Mouse (Mus musculus): ENCODE data around the gene Kit. TPM values are rescaled to one million over a fixed set of nuclear protein-coding genes. Genes with fewer than 3 reads are reported as not detected.

The Kit gene
- polyA plus RNA-seq, 1 experiment from 2014 or later: 22.2 TPM

GRCm38 (mm10) chr5:75623007-75623406, 48.3 kb downstream of the Kit start:
- H3K36me3 ChIP-seq: 0 out of 2 replicates have a peak, but pooled peaks cover 2% of the 10 kb centered on the region
- WGBS: 89% methylated on average over 11 of the region's 11 CpGs

DNA sequence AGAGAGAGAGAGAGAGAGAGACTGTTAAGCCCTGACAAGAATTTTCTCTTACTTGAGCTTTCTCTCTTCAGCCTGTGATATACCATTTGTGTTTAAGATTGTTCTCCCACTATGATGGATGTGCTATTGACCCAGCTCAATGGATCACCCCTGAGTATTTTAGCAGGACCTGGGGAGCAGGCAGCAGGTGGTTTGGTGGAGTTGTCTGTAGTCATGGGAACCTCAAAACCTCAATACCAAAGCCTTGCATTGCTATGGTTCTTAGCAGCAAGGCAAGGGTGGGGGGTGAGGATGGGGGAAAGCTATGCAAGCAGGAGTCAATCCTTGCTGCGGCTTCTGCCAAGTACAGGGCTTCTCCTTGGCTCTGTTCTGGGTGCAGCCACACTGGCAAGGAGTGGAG, 48.8 kb downstream of the Kit start:
- Histone ChIP-seq H3K27ac (no peak overlapping the region), H3K4me2 (no peak overlapping the region), H3K4me1 (no peaks in the 10 kb centered on the region), H3K27me3 (no peaks in the 10 kb centered on the region), H3K9me3 (no peaks in the 10 kb centered on the region), H3K9ac (no peak overlapping the region), H3K36me3 (0 out of 2 replicates have a peak, but pooled peaks cover 2% of the 10 kb centered on the region), H3K4me3 (no peak overlapping the region)
- 91% methylated on average over 1 of the region's 1 CpGs for WGBS
- ATAC-seq (ENCODE audit: insufficient number of reproducible peaks, low FRiP score, low TSS enrichment, low read depth): no peak

More at GRCm38 (mm10) chr5:75623007-75623406, 48.3 kb downstream of the Kit start:
- ATAC-seq (ENCODE audit: insufficient number of reproducible peaks, low FRiP score, low TSS enrichment, low read depth): no peak
- H3K9me3 ChIP-seq: no peaks in the 10 kb centered on the region
- H3K27ac ChIP-seq: no peak overlapping the region
- no peak overlapping the region for H3K9ac ChIP-seq
- H3K27me3 ChIP-seq: no peaks in the 10 kb centered on the region
- no peaks in the 10 kb centered on the region for H3K4me1 ChIP-seq
- no peak overlapping the region for H3K4me2 ChIP-seq
- H3K4me3 ChIP-seq: no peak overlapping the region

DNA sequence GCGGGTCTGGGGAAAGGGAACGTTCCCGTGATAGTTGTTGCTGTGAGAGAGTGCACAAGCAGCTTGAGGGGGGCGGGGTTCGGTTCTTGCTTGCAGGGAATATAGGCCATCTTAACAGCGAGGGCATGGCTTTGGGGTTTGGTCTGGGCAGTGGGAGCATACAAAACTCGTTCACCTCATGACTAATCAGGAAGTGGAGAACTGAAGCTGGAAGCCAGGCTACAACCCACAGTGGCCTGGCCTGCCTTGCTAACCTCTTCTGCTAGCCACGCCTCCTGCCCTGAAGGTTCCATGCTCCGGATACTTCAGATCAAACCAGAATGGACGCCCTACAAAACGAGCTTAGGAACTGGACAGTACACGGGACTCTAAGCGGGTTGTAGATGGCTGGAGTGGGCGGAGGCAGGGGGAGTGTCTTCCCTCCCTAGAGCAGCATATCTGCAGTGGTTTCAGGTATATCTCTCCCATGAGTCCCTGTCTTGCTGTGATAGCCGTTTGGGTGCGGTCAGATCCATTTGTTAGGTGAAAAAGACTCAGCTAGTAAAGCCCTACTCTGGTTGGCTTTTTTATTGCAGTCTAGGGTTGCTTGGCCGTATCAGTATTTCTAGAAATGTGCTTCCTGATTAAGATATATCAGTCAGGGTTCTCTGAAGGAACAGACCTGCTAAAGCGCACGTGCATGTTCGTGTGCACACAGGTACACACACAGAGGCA, 49.4 kb downstream of the Kit start:
- Histone ChIP-seq H3K9me3 (no peaks in the 10 kb centered on the region), H3K4me3 (no peak overlapping the region), H3K27ac (no peak overlapping the region), H3K4me2 (no peak overlapping the region), H3K9ac (no peak overlapping the region), H3K27me3 (no peaks in the 10 kb centered on the region), H3K4me1 (no peaks in the 10 kb centered on the region), H3K36me3 (0 out of 2 replicates have a peak, but pooled peaks cover 2% of the 10 kb centered on the region)
- 84% methylated on average over 20 of the region's 20 CpGs for WGBS
- no peak for ATAC-seq (ENCODE audit: insufficient number of reproducible peaks, low FRiP score, low TSS enrichment, low read depth)

GRCm38 (mm10) chr5:75625059-75625458, 50.3 kb downstream of the Kit start:
- H3K27ac ChIP-seq: no peak overlapping the region
- no peak for ATAC-seq (ENCODE audit: insufficient number of reproducible peaks, low FRiP score, low TSS enrichment, low read depth)
- no peaks in the 10 kb centered on the region for H3K27me3 ChIP-seq
- H3K4me1 ChIP-seq: no peaks in the 10 kb centered on the region
- H3K36me3 ChIP-seq: 0 out of 2 replicates have a peak, but pooled peaks cover 2% of the 10 kb centered on the region
- H3K9me3 ChIP-seq: no peaks in the 10 kb centered on the region
- no peak overlapping the region for H3K4me3 ChIP-seq
- no peak overlapping the region for H3K4me2 ChIP-seq
- no peak overlapping the region for H3K9ac ChIP-seq

DNA sequence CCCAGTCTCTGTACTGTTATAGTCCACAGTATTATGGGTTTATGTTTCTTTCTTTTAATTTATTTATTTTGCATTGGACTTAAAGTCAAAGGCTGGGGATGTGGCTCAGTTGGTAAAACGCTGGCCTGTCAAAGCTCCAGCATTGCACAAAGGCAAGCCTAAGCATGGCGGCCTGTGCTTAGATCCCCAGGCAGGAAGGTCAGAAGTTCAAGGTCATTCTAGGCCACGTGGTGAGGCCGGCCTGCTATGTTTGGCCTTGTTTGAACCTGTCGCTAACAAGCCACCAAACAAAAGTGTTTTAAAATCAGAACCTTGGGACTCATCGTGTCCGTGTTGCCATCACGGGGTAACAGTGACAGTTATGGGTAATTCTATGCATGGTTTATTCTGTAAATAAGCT, 51.6 kb downstream of the Kit start:
- ATAC-seq (ENCODE audit: insufficient number of reproducible peaks, low FRiP score, low TSS enrichment, low read depth): no peak
- Histone ChIP-seq H3K4me2 (no peak overlapping the region), H3K27ac (no peak overlapping the region), H3K4me3 (no peak overlapping the region), H3K4me1 (no peaks in the 10 kb centered on the region), H3K9ac (no peak overlapping the region), H3K9me3 (no peaks in the 10 kb centered on the region), H3K36me3 (0 out of 2 replicates have a peak, but pooled peaks cover 2% of the 10 kb centered on the region), H3K27me3 (no peaks in the 10 kb centered on the region)
- 63% methylated on average over 8 of the region's 8 CpGs for WGBS

DNA sequence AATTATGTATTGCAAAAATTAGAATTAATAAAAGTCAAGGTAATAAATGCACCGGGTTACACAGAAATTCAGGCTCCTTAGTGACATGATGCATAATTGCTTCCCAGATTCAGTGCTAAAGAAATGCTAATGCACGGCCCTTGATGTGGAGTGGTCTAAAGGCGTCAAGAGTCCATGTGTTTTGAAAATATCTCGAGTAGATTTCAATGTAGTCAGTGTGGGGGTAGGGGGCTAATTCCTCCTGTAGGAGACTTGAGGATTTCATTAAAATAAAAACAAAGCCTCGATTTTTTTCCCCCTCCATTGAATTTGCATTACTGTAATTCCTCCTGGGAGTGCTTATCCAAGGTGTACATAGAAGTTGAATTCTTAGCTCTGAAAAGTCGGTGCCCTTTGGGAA, 52.0 kb downstream of the Kit start:
- no peak for ATAC-seq (ENCODE audit: insufficient number of reproducible peaks, low FRiP score, low TSS enrichment, low read depth)
- Histone ChIP-seq H3K4me3 (no peak overlapping the region), H3K9me3 (no peaks in the 10 kb centered on the region), H3K4me2 (no peak overlapping the region), H3K36me3 (0 out of 2 replicates have a peak, but pooled peaks cover under 1% of the 10 kb centered on the region), H3K9ac (no peak overlapping the region), H3K27me3 (no peaks in the 10 kb centered on the region), H3K4me1 (no peaks in the 10 kb centered on the region), H3K27ac (no peak overlapping the region)
- 63% methylated on average over 6 of the region's 6 CpGs for WGBS

GRCm38 (mm10) chr5:75632257-75632656, 57.5 kb downstream of the Kit start:
- WGBS: 82% methylated on average over 5 of the region's 5 CpGs

DNA sequence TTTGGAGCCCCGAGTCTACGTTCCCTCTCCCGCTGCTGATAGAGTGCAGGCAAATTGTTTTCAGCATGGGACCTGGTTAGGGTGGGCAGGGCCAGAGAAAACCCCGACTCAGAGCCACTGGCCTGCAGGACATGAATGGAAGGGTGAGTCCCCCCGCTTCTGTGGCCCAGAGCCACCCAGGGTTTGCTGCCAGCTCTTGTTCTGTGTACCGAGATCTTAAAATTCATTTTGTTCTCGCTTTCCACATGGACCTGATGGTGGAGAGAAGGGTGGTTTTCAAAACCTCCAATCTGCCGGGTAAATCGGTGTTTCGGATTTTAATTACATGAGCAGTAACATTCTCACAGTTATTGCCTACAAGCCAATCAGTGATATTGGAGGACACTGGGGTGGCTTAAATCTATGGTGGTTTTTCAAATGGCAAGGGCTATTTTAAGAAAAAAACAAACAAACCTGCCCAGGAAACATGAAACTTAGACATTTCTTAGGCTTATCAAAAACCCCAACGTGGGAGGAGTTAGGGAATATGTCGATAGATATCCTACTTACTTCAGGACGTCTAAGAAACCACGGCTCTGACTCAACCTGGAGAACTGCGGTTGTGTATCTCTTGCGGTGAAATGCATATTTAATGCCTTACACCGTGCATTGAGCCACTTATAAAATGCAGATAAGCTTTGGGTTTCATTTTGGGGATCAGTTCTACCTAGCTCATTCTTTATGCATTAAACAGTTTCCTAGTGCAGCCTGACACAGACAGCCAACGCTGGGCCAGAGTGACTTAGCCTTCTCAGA, 58.3 kb downstream of the Kit start:
- Histone ChIP-seq H3K9me3 (no peaks in the 10 kb centered on the region), H3K9ac (no peak overlapping the region), H3K4me3 (no peak overlapping the region), H3K36me3 (no peaks in the 10 kb centered on the region), H3K4me1 (no peaks in the 10 kb centered on the region), H3K27me3 (no peaks in the 10 kb centered on the region), H3K27ac (no peak overlapping the region), H3K4me2 (no peak overlapping the region)
- no peak for ATAC-seq (ENCODE audit: insufficient number of reproducible peaks, low FRiP score, low TSS enrichment, low read depth)
- WGBS: 79% methylated on average over 18 of the region's 18 CpGs

More at GRCm38 (mm10) chr5:75632257-75632656, 57.5 kb downstream of the Kit start:
- Histone ChIP-seq H3K4me1 (no peaks in the 10 kb centered on the region), H3K27me3 (no peaks in the 10 kb centered on the region), H3K4me3 (no peak overlapping the region), H3K36me3 (no peaks in the 10 kb centered on the region), H3K9me3 (no peaks in the 10 kb centered on the region), H3K27ac (no peak overlapping the region), H3K4me2 (no peak overlapping the region), H3K9ac (no peak overlapping the region)
- no peak for ATAC-seq (ENCODE audit: insufficient number of reproducible peaks, low FRiP score, low TSS enrichment, low read depth)

DNA sequence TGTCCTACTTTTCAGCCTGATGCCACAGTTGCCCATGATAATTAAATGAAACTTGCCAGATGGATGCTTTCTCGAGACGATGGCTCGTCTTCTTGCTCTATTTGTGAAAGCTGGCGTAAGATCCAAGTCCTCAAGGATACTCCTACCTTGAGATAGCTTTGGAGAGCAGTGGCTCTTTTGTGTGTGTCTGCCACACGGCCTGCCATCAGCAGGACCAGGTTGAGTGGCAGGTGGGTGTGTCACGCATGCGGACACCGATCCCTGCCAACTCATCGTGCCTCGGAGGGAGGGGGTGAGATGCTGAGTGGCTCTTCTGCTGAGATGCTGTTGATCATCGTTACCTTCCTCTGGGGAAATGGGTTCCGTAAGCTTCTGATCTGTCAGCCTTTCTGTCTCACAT, 60.7 kb downstream of the Kit start:
- 92% methylated on average over 12 of the region's 12 CpGs for WGBS
- Histone ChIP-seq H3K9ac (no peak overlapping the region), H3K4me2 (no peak overlapping the region), H3K4me1 (no peaks in the 10 kb centered on the region), H3K36me3 (no peaks in the 10 kb centered on the region), H3K27ac (no peak overlapping the region), H3K27me3 (no peaks in the 10 kb centered on the region), H3K4me3 (no peak overlapping the region), H3K9me3 (no peaks in the 10 kb centered on the region)
- ATAC-seq (ENCODE audit: insufficient number of reproducible peaks, low FRiP score, low TSS enrichment, low read depth): no peak

- H3K36me3 ChIP-seq: no peaks in the 10 kb centered on the region
- H3K27me3 ChIP-seq: no peaks in the 10 kb centered on the region
- no peak overlapping the region for H3K9ac ChIP-seq
- WGBS: 90% methylated on average over 11 of the region's 11 CpGs
- H3K9me3 ChIP-seq: no peaks in the 10 kb centered on the region
- no peaks in the 10 kb centered on the region for H3K4me1 ChIP-seq
- H3K4me3 ChIP-seq: no peak overlapping the region
- no peak for ATAC-seq (ENCODE audit: insufficient number of reproducible peaks, low FRiP score, low TSS enrichment, low read depth)
- H3K4me2 ChIP-seq: no peak overlapping the region
- no peak overlapping the region for H3K27ac ChIP-seq
Measured at GRCm38 (mm10) chr5:75640637-75641036, 65.9 kb downstream of the Kit start.

DNA sequence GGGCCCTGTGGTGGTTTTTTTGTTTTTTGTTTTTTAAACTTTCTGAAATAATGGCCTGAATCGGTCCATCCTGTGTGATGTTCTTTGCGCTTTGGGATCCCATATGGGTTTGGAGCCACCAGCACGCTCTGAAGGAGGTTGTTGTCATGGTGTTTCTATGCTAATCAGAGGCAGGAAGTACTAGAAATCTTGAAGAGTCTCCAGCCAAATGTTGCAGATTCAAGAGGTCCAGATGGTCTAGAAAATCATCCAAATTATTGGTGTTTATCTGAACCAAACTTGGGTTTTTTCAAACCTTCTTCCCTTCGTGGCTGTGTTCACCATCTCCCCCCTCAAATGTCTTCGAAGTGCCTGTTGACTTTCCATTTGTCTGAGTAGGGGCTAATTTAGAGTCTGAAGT, 72.3 kb downstream of the Kit start:
- no peak overlapping the region for H3K4me2 ChIP-seq
- no peaks in the 10 kb centered on the region for H3K36me3 ChIP-seq
- ATAC-seq (ENCODE audit: insufficient number of reproducible peaks, low FRiP score, low TSS enrichment, low read depth): no peak
- no peak overlapping the region for H3K27ac ChIP-seq
- H3K9me3 ChIP-seq: no peaks in the 10 kb centered on the region
- H3K27me3 ChIP-seq: no peaks in the 10 kb centered on the region
- no peaks in the 10 kb centered on the region for H3K4me1 ChIP-seq
- no peak overlapping the region for H3K9ac ChIP-seq
- H3K4me3 ChIP-seq: no peak overlapping the region
- 92% methylated on average over 5 of the region's 5 CpGs for WGBS

DNA sequence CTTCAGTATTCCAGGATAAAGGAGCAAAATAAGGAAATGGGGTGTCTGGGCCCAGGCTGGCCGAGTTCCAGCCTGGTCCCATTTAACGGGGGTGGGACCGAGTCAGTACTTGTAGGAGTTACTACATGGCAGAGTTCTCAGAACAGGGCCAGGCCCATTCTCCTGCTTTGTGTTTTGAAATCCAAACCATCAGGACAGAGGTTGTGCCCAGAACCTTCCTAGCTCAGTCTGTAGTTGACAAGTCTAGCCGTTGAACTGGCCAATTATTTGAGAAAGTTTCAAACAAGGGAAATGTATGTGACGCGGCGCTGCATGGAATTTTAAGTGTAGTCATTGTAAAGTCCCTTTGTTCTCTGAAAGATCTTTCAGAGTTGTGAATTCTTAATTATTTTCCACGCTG, 75.8 kb downstream of the Kit start:
- Histone ChIP-seq H3K9ac (no peak overlapping the region), H3K9me3 (no peaks in the 10 kb centered on the region), H3K4me3 (no peak overlapping the region), H3K27ac (no peak overlapping the region; the same call in 1 of the 2 replicates), H3K36me3 (peaks cover 5% of the 10 kb centered on the region; the same call in 1 of the 2 replicates), H3K27me3 (no peaks in the 10 kb centered on the region), H3K4me2 (no peak overlapping the region), H3K4me1 (no peaks in the 10 kb centered on the region)
- ATAC-seq (ENCODE audit: insufficient number of reproducible peaks, low FRiP score, low TSS enrichment, low read depth): no peak
- 72% methylated on average over 8 of the region's 8 CpGs for WGBS
